14 mouse cellular contexts compared by ENCODE assay signal in the genomic region with DNA sequence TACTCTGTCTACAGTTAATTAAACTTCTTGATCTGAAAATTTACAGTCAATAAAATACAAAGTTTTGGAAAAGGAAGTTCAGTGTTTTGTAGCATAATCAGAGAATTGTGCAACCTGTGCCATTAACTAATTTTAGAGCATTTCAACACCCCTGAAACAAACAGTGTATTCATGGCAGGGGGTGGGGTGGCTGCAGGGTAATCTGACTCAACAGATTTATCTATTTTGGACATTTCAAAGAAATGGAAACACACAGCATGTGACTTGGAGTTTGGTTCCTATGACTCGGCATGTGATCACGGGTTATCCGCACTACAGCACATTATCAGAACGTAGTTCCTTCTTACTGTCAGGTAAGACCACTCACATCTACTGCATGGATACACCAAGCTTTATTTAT. TPM values are rescaled to one million over a fixed set of nuclear protein-coding genes. Genes with fewer than 3 reads are reported as not detected.
A peak's percentile ranks its signal among the peaks of the same experiment; 100 is the strongest.
DNase-seq lines count a peak whose midpoint lies in the region; ATAC-seq lines count a peak whose summit lies in the region.
"Had no signal": no experiment of that assay in that cellular context is flagged by ENCODE, and none has a peak within 500 bp of the region (broad histone marks: within the 10 kb centered on the region; RNA-seq: fewer than 3 reads in every experiment).

No protein-coding gene starts in this region.

- ATAC-seq in granulocyte monocyte progenitor cell, adult 5-6 weeks (replicated peaks; ENCODE audit: poor library complexity, severe bottlenecking): peak; percentile 92
- 0 out of 2 replicates have a peak, but pooled peaks have one; percentile 5 for ATAC-seq in neutrophil, adult 5-6 weeks (ENCODE audit: extremely low read depth, insufficient number of reproducible peaks, low FRiP score, poor library complexity, severe bottlenecking)
- ATAC-seq: inflammation-experienced regulatory T-cells, adult 6 months had no signal

- peak; percentile 41 for DNase-seq in lung, postnatal 10 days
- no peak for DNase-seq in lung, postnatal 4 days
- DNase-seq in adrenal gland, postnatal 10 days: peak; percentile 27
- DNase-seq in cerebellum, postnatal 25 days: no peak
- DNase-seq in layer of hippocampus, adult 9-10 months (ENCODE audit: low spot score): no peak
- no peak for DNase-seq in gastrocnemius, postnatal 4 days (ENCODE audit: low spot score in 2 of 2)
- DNase-seq: cerebellum, adult 11-12 months; gastrocnemius, postnatal 14 days; layer of hippocampus, adult 9-11 months; liver, embryonic 13.5 days; thymus, postnatal 36 days had no signal

RNA-seq across cellular contexts. Expression of gene Plekhm1, which starts 12.5 kb away (rescaled TPM):
- 10 to 100 TPM; 14.4 to 17.4 TPM for total RNA-seq in adrenal gland, postnatal 10 days (2021)
- total RNA-seq in granulocyte monocyte progenitor cell, adult 5-6 weeks (2014; fragmentation: Nextera tagmentation): 8.6 and 13.2 TPM in 2 replicates
- total RNA-seq in granulocyte monocyte progenitor cell, adult 5-6 weeks (2017): 3.9 and 4.8 TPM in 2 replicates
- 28.5 and 29.7 TPM in 2 replicates for total RNA-seq in neutrophil, adult 5-6 weeks (2017)
- 10 to 100 TPM; 12.0 to 12.8 TPM for total RNA-seq in gastrocnemius, postnatal 4 days (2021)

RNA-seq across cellular contexts. Expression of gene Arhgap27, which starts 36.5 kb away (rescaled TPM):
- total RNA-seq in adrenal gland, postnatal 10 days (2021): 10 to 100 TPM; 23.1 to 24.5 TPM
- 21.3 and 29.3 TPM in 2 replicates for total RNA-seq in granulocyte monocyte progenitor cell, adult 5-6 weeks (2014; fragmentation: Nextera tagmentation)
- 11.0 and 19.0 TPM in 2 replicates for total RNA-seq in granulocyte monocyte progenitor cell, adult 5-6 weeks (2017)
- total RNA-seq in neutrophil, adult 5-6 weeks (2017): 59.8 and 81.4 TPM in 2 replicates
- total RNA-seq in gastrocnemius, postnatal 4 days (2021): 10 to 100 TPM; 11.7 to 12.2 TPM

Comparison
In these comparisons a context has a peak if more than half of its experiments do, and no peak if none do; other contexts are left out.
1. DNase-seq: peak in lung, postnatal 10 days (single experiment) and adrenal gland, postnatal 10 days (single experiment); none in lung, postnatal 4 days (0 of 2), cerebellum, postnatal 25 days (0 of 2), layer of hippocampus, adult 9-10 months (single experiment) and gastrocnemius, postnatal 4 days (0 of 2).